Mouse (Mus musculus) ES-Bruce4 (cell line): Measurements from ENCODE around the gene Adk. TPM values are rescaled to one million over a fixed set of nuclear protein-coding genes. Genes with fewer than 3 reads are reported as not detected.

Source experiments
- H3K27ac ChIP-seq: 2 replicates; pipeline ENCODE4 v1.5.1; 2012; ENCODE audit warnings: low read length, inconsistent platforms; ENCODE audit not compliant: insufficient read depth
- H3K27me3 ChIP-seq: 2 replicates; pipeline ENCODE4 v1.6.1; 2012; ENCODE audit warnings: mild to moderate bottlenecking, low read length, inconsistent platforms; ENCODE audit not compliant: control insufficient read depth, poor library complexity, insufficient read depth, severe bottlenecking
- H3K36me3 ChIP-seq: 2 replicates; pipeline ENCODE4 v1.6.1; 2012; ENCODE audit warnings: inconsistent platforms, mild to moderate bottlenecking, low read length, moderate library complexity; ENCODE audit not compliant: control insufficient read depth, poor library complexity, insufficient read depth, severe bottlenecking
- H3K4me1 ChIP-seq: one replicate; pipeline ENCODE4 v1.8.1; 2011; ENCODE audit warnings: low read length; ENCODE audit not compliant: control insufficient read depth, insufficient read depth
- H3K4me3 ChIP-seq: 2 replicates; pipeline ENCODE4 v1.5.1; 2011; ENCODE audit warnings: low read depth, mild to moderate bottlenecking, low read length
- H3K9ac ChIP-seq: 2 replicates; pipeline ENCODE4 v1.6.1; 2012; ENCODE audit warnings: low read depth, mild to moderate bottlenecking, inconsistent platforms; ENCODE audit not compliant: poor library complexity, severe bottlenecking
- H3K9me3 ChIP-seq: replicated peaks from 2 replicates; pipeline ENCODE4 v1.6.1; 2012; ENCODE audit warnings: mild to moderate bottlenecking, low read length, inconsistent platforms; ENCODE audit not compliant: control insufficient read depth, poor library complexity, insufficient read depth, severe bottlenecking
- CTCF ChIP-seq: IDR thresholded peaks from one replicate; pipeline ENCODE4 v1.8.1; 2011; ENCODE audit warnings: low read depth, low read length
- EP300 ChIP-seq: IDR thresholded peaks from 2 replicates; pipeline ENCODE4 v1.6.1; 2011; ENCODE audit warnings: low read depth, low read length; ENCODE audit not compliant: insufficient read depth
- POLR2A ChIP-seq: IDR thresholded peaks from one replicate; pipeline ENCODE4 v1.8.1; 2011; ENCODE audit warnings: low read length; ENCODE audit not compliant: insufficient read depth
- polyA plus RNA-seq: library from polyadenylated mRNA; stranded (reverse); fragments of >200 nt; gene quantifications from 2 replicates; pipeline ENCODE4 v1.2.4, GENCODE M21; 2011; ENCODE audit warnings: low read depth; ENCODE audit not compliant: missing spikeins, insufficient read depth, insufficient read length

Adk gene
- polyA plus RNA-seq, 1 experiment: 110 TPM

GRCm38 (mm10) chr14:21408846-21409245, 356.5 kb downstream of the Adk start:
- H3K9ac ChIP-seq: no peak overlapping the region
- H3K36me3 ChIP-seq: no peaks in the 10 kb centered on the region
- H3K27ac ChIP-seq: no peak overlapping the region
- H3K27me3 ChIP-seq: no peaks in the 10 kb centered on the region
- H3K4me1 ChIP-seq: no peaks in the 10 kb centered on the region
- TF ChIP-seq POLR2A: no peak
- no peak for TF ChIP-seq EP300
- H3K4me3 ChIP-seq: no peak overlapping the region
- no peaks in the 10 kb centered on the region for H3K9me3 ChIP-seq

GRCm38 (mm10) chr14:21410769-21411477, 358.5 kb downstream of the Adk start:
- Histone ChIP-seq H3K4me1 (no peaks in the 10 kb centered on the region), H3K27me3 (no peaks in the 10 kb centered on the region), H3K4me3 (no peak overlapping the region), H3K9ac (no peak overlapping the region), H3K36me3 (no peaks in the 10 kb centered on the region), H3K9me3 (no peaks in the 10 kb centered on the region), H3K27ac (no peak overlapping the region)
- TF ChIP-seq CTCF (no peak), EP300 (no peak), POLR2A (no peak)

GRCm38 (mm10) chr14:21411524-21411923, 359.1 kb downstream of the Adk start:
- Histone ChIP-seq H3K4me3 (no peak overlapping the region), H3K9ac (no peak overlapping the region), H3K27me3 (no peaks in the 10 kb centered on the region), H3K9me3 (no peaks in the 10 kb centered on the region), H3K4me1 (no peaks in the 10 kb centered on the region), H3K27ac (no peak overlapping the region), H3K36me3 (no peaks in the 10 kb centered on the region)
- no peak for TF ChIP-seq CTCF
- no peak for TF ChIP-seq EP300
- TF ChIP-seq POLR2A: no peak

GRCm38 (mm10) chr14:21418332-21418731, 366.0 kb downstream of the Adk start:
- Histone ChIP-seq H3K9me3 (no peaks in the 10 kb centered on the region), H3K27me3 (no peaks in the 10 kb centered on the region), H3K4me1 (no peaks in the 10 kb centered on the region), H3K4me3 (no peak overlapping the region), H3K36me3 (no peaks in the 10 kb centered on the region), H3K27ac (no peak overlapping the region), H3K9ac (no peak overlapping the region)
- TF ChIP-seq CTCF (no peak), POLR2A (no peak)

- Histone ChIP-seq H3K9ac (no peak overlapping the region), H3K36me3 (no peaks in the 10 kb centered on the region; the same call in 1 of the 2 replicates), H3K27ac (no peak overlapping the region), H3K4me3 (no peak overlapping the region), H3K4me1 (no peaks in the 10 kb centered on the region), H3K27me3 (no peaks in the 10 kb centered on the region; the same call in 1 of the 2 replicates), H3K9me3 (no peaks in the 10 kb centered on the region; the same call in 1 of the 2 replicates)
- TF ChIP-seq CTCF: no peak
- no peak for TF ChIP-seq EP300
- no peak for TF ChIP-seq POLR2A
Measured at GRCm38 (mm10) chr14:21427369-21427768, 375.0 kb downstream of the Adk start.

- H3K27ac ChIP-seq: no peak overlapping the region
Measured at GRCm38 (mm10) chr14:21433415-21433814, 381.0 kb downstream of the Adk start.

More at GRCm38 (mm10) chr14:21433415-21433814, 381.0 kb downstream of the Adk start:
- H3K4me1 ChIP-seq: no peaks in the 10 kb centered on the region
- no peak overlapping the region for H3K9ac ChIP-seq
- no peaks in the 10 kb centered on the region; the same call in 1 of the 2 replicates for H3K27me3 ChIP-seq
- H3K9me3 ChIP-seq: no peaks in the 10 kb centered on the region; the same call in 1 of the 2 replicates
- TF ChIP-seq CTCF (no peak), EP300 (no peak), POLR2A (no peak)
- no peak overlapping the region for H3K4me3 ChIP-seq
- no peaks in the 10 kb centered on the region for H3K36me3 ChIP-seq
